Mouse (Mus musculus) liver, adult 2 months (tissue): ENCODE measurements around the gene 2300002M23Rik.

Experiments used
- CTCF ChIP-seq: fragments of 200-500 bp; IDR thresholded peaks from 2 replicates; pipeline ENCODE4 v1.5.1; 2011; ENCODE audit warnings: low read depth, low read length, control low read depth
- POLR2A ChIP-seq: fragments of 200-500 bp; IDR thresholded peaks from 2 replicates; pipeline ENCODE4 v1.6.1; 2011; ENCODE audit warnings: low read length, control low read depth; ENCODE audit not compliant: insufficient read depth; ENCODE audit errors: extremely low read depth

- TF ChIP-seq POLR2A (no peak), CTCF (no peak)
Measured at GRCm38 (mm10) chr17:35588387-35588786, 21.1 kb downstream of the 2300002M23Rik start.
